ENCODE assay signal across 9 mouse cellular contexts in genomic region chr2:165166664-165167435, GRCm38 (mm10).
DNase-seq lines count a peak whose midpoint lies in the region; TF ChIP-seq lines count a peak whose summit lies in the region.
"Had no signal": no experiment of that assay in that cellular context is flagged by ENCODE, and none has a peak within 500 bp of the region (broad histone marks: within the 10 kb centered on the region; RNA-seq: fewer than 3 reads in every experiment).

No protein-coding gene starts in this region.

- intact Hi-C loops in gastrocnemius, adult 2 months (cut with DNase I), result no loop called here

- peak; percentile 10 for DNase-seq in gastrocnemius, adult 2 months
- DNase-seq in gastrocnemius, adult 8-10 months (ENCODE audit: low spot score in 2 of 2), result no peak
- peak; percentile 65 for DNase-seq in 3T3-L1 (ENCODE audit: low read depth, low spot score)
- DNase-seq in adrenal gland, postnatal 36 days, result peak; percentile 28 to 36
- DNase-seq in left cerebral cortex, adult 9 months (ENCODE audit: low spot score in 2 of 2), result peak; percentile 26 to 67
- no peak for DNase-seq in spleen, postnatal 36 days (ENCODE audit: low spot score in 2 of 2)
- no peak for DNase-seq in testis, postnatal 14 days (ENCODE audit: low spot score)
- DNase-seq in cerebellum, adult 8-10 months, result no peak
- DNase-seq: spleen, adult 18-20 months had no signal

- no peak for TF ChIP-seq CTCF in gastrocnemius, adult 2 months (IDR thresholded peaks at IDR 0.05)

- no peak overlapping the region for H3K4me3 ChIP-seq in gastrocnemius, adult 2 months

- no peak overlapping the region for H3K27ac ChIP-seq in gastrocnemius, adult 2 months

Comparison
In these comparisons a context has a peak if more than half of its experiments do, and no peak if none do; other contexts are left out.
1. DNase-seq: peak in gastrocnemius, adult 2 months (single experiment), 3T3-L1 (single experiment), adrenal gland, postnatal 36 days (2 of 2) and left cerebral cortex, adult 9 months (2 of 2); none in gastrocnemius, adult 8-10 months (0 of 2), spleen, postnatal 36 days (0 of 2), testis, postnatal 14 days (single experiment) and cerebellum, adult 8-10 months (single experiment).